Mouse (Mus musculus) spleen, adult 2 months (tissue): ENCODE data around the gene Gm45783.

Experiments used
- CTCF ChIP-seq: fragments of 200-500 bp; IDR thresholded peaks from 2 replicates; pipeline ENCODE4 v1.5.1; 2011; ENCODE audit warnings: mild to moderate bottlenecking, inconsistent platforms; ENCODE audit not compliant: insufficient read depth, insufficient read length, insufficient replicate concordance; ENCODE audit errors: extremely low read depth
- POLR2A ChIP-seq: fragments of 200-500 bp; IDR thresholded peaks from 2 replicates; pipeline ENCODE4 v1.6.1; 2011; ENCODE audit warnings: low read depth, low read length, inconsistent platforms

- TF ChIP-seq CTCF: peak; percentile 45; the same call in 1 of the 2 replicates
- TF ChIP-seq POLR2A: no peak
These were observed 78.8 kb downstream of the Gm45783 start for GRCm38 (mm10) chr7:7295595-7295994.
